Mouse (Mus musculus): Measurements from ENCODE around the gene Atp7b. TPM values are rescaled to one million over a fixed set of nuclear protein-coding genes. Genes with fewer than 3 reads are reported as not detected.

Atp7b gene
- total RNA-seq, 1 experiment from 2014 or later, result 1.3 TPM

Other genes with a start within 250 kb of the Atp7b start
- gene Defb50, start 236.8 kb downstream of the Atp7b start, total RNA-seq (2021), result not detected in 2 replicates
- gene Defb2, start 220.4 kb downstream of the Atp7b start, total RNA-seq (2021), result not detected in 2 replicates
- not detected in 2 replicates for gene Defb10, start 201.4 kb downstream of the Atp7b start, total RNA-seq (2021)
- not detected in 2 replicates for gene Defb9, start 174.9 kb downstream of the Atp7b start, total RNA-seq (2021)
- gene Defb11, start 153.9 kb downstream of the Atp7b start, total RNA-seq (2021), result not detected in 2 replicates
- gene Defb15, start 127.6 kb downstream of the Atp7b start, total RNA-seq (2021), result not detected in 2 replicates
- gene Defb35, start 122.0 kb downstream of the Atp7b start, total RNA-seq (2021), result not detected in 2 replicates
- gene Defb13, start 113.5 kb downstream of the Atp7b start, total RNA-seq (2021), result not detected in 2 replicates
- not detected in 2 replicates for gene Fam90a1a, start 101.6 kb downstream of the Atp7b start, total RNA-seq (2021)
- gene Ccdc70, start 90.5 kb downstream of the Atp7b start, total RNA-seq (2021), result not detected in 2 replicates
- 32.2 and 36.3 TPM in 2 replicates for gene Alg11, start 416 bp upstream of the Atp7b start, total RNA-seq (2021)
- 3.7 and 4.8 TPM in 2 replicates for gene Nek5, start 64.7 kb upstream of the Atp7b start, total RNA-seq (2021)
- gene Nek3, start 106.1 kb upstream of the Atp7b start, total RNA-seq (2021), result 6.6 and 7.8 TPM in 2 replicates
- 7.6 and 10.7 TPM in 2 replicates for gene Ckap2, start 125.5 kb upstream of the Atp7b start, total RNA-seq (2021)
- 35.5 and 40.7 TPM in 2 replicates for gene Vps36, start 132.5 kb upstream of the Atp7b start, total RNA-seq (2021)
- 3.7 and 4.3 TPM in 2 replicates for gene Thsd1, start 167.0 kb upstream of the Atp7b start, total RNA-seq (2021)
- gene Tpte, start 223.1 kb upstream of the Atp7b start, total RNA-seq (2021), result not detected in 2 replicates

Data from adrenal gland, postnatal 25 days (tissue).